Comparison of ENCODE assay signal across 1 mouse cellular context in genomic region chr4:154877864-154878548, GRCm38 (mm10).
TF ChIP-seq lines count a peak whose summit lies in the region.

No protein-coding gene starts in this region.

TF ChIP-seq in C2C12, 6 proteins besides CTCF, POLR2A, EP300 and RAD21 (continued from another document):
- TF ChIP-seq FOSL1 (IDR thresholded peaks at IDR 0.05; ENCODE audit: insufficient read depth, low read length, poor library complexity, severe bottlenecking), result no peak
- TF ChIP-seq CEBPB (IDR thresholded peaks at IDR 0.05; ENCODE audit: low read depth), result no peak
- TF ChIP-seq MAX (IDR thresholded peaks at IDR 0.05), result no peak
- TF ChIP-seq USF1 (IDR thresholded peaks at IDR 0.05; ENCODE audit: low read depth), result no peak
TF ChIP-seq in C2C12: peak in this region for 0.
